Mouse (Mus musculus) urinary bladder, postnatal 4 days (tissue): ENCODE data around the gene Lrrc19.
A peak's percentile ranks its signal among the peaks of the same experiment; 100 is the strongest.
"Not testable (repeated sequence)": the region's sequence is repeated elsewhere in the genome, so short reads cannot be mapped to it uniquely, and the experiment has no call there.

Experiments used
- DNase-seq, 2 experiments: peaks; one replicate each; pipeline ENCODE4 v3.0.0; 2021 to 2022; ENCODE audit warnings: low spot score in 2 of 2

The Lrrc19 gene

DNA sequence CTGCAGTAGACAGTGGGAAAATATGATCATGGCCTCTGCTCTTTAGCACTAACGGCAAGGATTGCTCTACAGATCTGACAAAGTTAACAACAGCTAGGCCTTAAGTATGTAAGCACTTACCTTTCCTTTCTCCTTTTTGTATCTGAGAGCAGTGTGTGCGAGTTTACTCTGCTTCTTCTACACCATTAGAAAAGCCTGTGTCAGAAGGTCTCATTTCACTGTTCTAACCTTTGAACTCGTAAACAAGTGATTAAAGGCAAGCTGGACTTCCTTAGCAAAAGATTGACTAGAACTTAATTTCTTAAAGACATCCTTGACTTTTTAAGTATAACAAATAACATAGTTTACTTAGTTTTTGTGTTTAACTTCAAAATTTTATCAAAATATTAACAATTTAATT, at the start of gene Lrrc19:
TSS of gene Lrrc19 (minus strand) at position 225 of the 400 bp plus-strand sequence.
- DNase-seq: no peak

DNA sequence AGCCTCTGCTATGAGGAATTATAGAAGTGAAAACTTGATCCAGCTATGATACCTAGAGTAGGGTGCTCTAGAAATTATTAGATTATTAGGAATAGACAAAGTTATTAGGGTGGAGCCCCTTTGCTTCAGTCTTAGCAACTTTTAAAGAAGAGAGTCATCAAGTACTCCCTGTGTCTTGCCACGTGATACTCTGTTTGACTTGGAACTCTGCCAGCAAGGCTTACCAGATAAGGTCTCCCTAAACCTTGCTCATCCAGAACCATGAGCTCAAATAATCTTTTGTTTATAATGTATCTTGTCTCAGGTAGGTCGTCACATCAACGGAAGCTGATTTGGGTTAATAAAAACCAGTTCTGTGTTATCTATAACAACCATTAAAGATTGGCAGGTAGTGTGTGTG, 46.4 kb upstream of the Lrrc19 start:
- DNase-seq: no peak

DNA sequence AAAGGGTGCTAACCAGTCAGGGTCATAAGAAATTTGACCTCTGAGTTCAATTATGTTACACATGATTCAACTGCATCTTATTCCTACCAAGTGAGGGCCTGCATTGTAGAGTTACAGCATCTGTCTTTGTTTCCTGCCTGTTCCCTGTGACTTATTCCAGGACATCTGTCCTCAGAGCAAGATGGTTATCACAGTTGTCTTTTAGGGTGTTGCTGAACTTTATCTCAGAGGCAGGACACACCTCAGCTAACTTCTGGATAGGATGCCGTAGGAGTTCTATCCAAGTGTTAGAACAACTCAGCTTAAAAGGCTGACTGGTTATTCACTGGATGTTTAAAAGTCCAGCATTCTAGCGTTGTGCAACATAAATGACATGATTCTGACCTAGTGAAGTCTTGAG, 42.2 kb upstream of the Lrrc19 start:
- no peak for DNase-seq

DNA sequence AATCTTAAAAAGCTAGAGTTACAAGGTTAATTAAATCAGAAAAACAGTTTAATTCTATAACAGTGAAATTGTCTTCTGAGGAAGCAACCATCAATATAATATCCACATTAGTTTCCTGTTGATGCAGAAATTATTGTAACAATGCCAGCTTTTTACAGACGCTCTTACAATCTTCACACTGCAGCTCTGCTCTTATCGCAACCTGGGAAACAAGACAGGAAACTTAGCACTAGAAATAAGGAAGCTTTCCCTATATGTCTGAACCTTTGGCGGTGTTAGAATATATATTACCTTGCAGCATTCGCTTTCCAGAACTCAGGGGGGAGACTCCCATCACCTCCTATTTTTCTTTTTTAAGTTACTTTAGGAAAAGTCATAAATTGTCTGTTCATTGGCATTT, 41.1 kb upstream of the Lrrc19 start:
- no peak for DNase-seq

DNA sequence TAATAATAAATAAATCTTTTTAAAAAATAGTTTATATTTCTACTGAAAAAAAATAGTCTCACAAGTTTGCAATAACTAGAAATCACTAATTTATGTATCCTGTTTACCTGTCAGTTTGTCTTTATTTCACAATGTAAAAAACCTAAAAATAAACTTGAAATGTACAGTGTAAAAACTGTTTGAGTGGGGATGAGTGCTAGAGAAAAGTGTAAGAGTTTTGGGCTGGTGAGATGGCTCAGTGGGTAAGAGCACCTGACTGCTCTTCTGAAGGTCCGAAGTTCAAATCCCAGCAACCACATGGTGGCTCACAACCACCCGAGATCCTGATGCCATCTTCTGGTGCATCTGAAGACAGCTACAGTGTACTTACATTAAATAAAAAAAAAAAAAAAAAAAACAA, 39.9 kb upstream of the Lrrc19 start:
- not testable (repeated sequence) for DNase-seq

DNA sequence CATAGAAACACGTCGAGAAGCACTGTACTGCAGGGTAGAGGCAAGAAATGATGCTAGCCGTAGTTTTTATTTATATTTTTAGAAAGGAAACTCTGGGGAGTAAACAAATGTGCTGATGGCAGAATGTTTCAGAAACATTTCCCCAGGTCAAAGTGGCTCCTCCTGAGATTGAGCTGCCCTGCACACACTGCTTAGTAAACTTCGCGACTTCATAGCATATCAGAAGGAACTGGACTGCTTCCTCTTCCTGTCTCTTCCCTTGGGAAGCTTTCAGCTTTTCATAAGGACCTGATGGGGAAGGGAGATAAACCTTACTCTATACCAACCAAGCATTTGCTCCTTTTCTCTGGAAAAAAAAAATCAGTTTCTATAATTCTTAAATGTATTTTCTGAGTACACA, 33.4 kb upstream of the Lrrc19 start:
- no peak for DNase-seq

DNA sequence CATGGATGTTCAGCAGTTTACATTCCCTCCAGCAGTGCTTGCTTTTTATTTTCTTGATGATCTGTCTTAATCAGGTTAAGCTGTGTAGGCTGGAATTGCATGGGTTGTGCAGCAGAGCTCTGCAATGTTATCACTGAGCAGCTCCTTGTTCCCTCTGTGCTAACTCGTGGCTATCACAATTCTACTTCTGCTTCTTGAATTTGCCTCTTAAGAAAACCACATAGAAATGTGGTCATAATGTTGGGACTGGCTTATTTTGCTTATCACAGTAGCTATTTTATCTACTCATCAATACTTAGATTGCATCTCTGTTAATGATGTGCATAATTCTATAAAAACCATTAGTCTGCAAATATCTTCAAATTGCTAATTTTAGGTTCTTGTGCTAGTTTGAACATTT, 32.1 kb upstream of the Lrrc19 start:
- no peak for DNase-seq

DNA sequence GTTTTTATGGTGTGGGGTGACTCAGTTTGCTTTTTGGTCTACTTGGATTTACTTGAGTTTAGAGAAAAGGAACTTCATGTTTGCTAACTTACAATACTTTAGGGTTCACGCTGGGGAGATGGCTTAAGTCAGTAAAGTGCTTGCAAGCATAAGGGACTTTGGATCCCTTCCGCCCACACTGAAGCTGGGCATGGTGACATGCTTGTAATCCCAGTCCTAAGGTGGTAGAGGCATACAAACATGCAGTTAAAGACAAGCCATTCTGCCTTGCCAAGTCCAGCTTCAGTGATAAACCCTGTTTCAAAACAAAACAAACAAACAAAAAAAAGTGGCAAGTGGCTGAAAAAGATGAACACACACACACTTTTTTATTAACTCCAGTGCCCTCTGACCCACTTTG, 31.2 kb upstream of the Lrrc19 start:
- DNase-seq: no peak

DNA sequence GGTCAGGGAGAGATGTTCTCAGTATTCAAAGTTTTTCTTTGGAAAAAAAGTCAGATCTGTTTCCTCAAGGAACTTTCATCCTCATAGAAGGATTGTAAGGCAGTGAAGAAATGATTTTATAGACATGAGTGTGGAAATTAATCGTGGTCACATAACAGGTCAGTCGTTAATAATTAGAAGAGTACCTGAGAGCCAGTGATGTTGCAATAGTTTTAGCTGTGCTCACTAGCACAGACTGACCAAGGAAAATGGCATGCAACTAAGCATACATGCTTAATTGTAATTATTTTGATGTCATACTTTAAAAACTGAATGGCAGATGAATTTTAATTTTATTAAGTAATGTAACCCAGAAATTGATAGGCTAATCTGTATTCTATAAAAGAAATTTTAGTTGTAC, 30.7 kb upstream of the Lrrc19 start:
- DNase-seq: no peak

DNA sequence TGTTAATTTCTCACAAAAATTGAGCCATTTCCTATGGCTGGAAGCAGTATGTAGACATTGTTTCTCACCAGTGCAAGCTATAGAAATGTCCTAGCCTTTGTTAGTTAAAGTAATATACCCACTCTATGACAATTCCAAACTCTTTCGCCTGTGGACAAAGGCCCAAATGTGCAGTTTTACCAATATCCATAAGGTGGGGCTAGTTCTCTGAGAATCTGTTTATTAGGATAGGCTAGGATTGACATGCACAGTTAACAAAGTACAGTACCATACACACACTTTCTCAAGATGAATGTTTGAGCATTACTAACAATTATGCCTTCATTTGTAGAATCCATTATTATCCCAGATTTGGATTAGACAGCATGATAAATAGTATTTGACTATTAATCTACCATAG, 19.8 kb upstream of the Lrrc19 start:
- DNase-seq: no peak

DNA sequence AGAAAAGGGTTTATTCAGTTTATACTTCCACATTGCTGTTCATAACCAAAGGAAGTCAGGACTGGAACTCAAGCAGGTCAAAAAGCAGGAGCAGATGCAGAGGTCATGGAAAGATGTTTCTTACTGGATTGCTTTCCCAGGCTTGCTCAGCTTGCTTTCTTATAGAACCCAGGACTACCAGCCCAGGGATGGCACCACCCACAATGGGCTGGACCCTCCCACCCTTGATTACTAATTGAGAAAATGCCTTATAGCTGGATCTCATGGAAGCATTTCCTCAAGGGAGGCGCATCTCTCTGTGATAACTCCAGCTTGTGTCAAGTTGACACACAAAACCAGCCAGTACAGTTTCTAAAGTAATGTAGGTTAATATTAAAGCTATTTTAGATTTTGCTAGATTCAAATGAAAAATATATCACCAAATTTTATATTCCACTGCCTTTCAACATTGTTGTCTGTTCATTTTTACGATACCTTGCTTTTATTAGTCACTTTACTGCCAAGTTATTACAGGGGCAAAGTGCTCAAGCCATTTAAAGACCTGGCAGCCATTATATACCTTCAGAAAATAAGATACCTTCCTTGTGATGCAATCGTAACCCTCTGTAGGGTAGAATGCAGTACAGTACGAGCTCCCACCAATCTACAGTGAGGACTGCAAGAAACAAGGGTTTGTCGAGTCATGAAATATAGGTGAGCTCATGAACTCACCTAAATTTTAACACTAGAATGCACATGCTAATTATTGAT, 657 bp upstream of the Lrrc19 start:
- not testable (repeated sequence) for DNase-seq

DNA sequence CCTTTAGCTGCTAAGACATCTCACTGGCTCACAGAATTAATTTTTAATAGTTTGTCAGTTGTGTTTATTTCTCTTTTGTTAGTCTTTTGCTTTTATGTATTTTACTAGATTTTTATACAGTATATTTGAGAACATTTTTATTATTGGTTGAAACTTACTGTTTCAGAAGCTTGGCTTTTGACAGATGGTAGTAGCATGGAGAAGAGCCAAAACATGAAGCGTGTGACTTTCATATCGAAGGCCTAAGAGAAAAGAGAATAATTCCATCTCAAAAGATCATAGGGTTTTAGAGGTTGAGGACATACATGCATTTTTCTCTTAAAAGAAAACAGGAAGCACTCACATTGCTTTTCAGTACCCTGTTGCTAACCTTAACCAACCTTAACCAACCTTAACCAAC, 6.8 kb downstream of the Lrrc19 start:
- no peak for DNase-seq

DNA sequence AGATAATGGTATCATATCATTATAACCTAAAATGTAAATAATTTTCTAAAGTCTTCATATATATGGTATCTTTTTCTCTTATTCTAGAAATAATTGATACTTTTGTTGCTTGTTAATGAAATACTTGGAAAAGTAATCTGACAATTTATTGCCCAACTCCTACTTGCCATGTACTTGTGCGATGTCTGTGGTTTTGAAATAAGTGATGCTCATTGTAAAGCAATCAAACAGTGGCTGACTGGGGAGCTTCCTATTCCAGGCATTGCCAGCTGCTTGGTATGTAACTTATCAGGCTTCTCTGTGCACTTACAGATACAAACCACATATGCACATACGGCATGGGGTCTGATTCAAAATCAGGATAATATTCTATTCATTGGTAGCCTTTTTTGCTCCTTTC, 29.9 kb downstream of the Lrrc19 start:
- no peak for DNase-seq

DNA sequence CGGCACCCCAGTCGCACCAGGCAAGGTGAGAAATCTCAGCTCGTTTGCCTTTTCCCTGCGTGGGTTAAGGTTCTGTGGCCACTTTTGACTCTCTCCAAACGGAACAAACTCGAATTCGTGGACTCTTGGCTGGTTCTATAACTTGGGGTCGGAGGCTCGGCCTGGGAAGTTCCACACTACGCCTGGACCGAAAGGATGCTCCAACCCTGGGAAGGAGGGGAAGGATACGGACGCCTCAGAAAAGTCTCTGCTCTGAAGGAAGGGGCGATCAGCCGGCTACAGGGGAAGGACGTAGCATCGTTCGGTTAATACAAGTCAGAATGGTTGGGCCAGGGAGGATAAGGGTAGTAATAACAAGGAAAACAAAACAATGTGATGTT, 35.3 kb downstream of the Lrrc19 start:
- no peak for DNase-seq

DNA sequence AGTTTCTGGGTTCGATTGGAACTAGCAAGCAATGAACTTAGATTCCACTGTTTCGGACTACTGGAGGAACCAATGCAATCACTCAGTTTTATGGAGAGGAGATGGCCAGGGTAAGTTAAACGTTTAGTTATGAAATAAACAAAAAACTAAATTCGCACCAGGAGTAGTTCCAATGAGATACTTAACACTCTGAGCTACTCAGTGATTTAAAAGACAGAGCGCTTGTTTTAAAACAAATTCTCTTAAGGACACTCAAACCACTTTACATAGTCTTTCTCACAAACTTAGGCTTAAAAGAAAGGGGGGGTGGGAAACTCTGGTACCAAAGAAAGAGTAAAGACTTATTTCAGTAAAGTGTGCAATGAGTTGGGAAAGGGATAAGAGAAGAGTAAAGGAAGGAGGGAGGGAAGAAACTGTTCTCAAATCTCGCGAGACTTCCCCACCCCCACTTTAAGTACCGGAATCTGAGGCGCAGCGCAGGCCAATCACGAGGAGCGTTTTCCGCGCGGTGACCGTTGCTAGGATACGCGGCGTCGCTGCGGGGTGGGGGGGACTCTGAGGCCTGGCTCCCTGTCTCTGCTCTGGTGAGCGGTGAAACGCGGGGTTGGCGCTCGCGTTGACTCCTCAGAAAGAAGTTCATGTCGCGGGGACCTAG, 35.8 kb downstream of the Lrrc19 start, which contains the start of gene Ift74:
TSS of gene Ift74 (plus strand) at position 520 of the 655 bp plus-strand sequence.
- peak; percentile 89 to 96 for DNase-seq

DNA sequence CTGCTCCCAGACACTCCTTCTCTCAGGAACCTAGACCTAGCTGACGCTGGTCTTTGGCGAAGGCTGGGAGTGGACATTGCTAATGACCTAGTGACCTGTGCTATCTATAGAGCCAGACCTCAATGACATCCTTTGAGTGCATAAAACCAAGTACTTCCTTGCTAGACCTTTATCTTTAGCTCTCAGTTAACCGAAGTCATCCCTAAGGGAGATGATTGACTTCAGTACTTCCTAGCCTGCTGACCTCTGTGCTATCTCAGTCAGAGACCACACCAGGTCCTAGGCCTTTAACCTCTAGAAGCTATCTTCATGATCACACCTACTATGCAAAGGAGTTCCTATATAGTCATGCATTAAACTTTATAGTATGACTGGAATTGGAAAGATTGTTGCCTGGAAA, 39.6 kb downstream of the Lrrc19 start:
- DNase-seq: no peak

DNA sequence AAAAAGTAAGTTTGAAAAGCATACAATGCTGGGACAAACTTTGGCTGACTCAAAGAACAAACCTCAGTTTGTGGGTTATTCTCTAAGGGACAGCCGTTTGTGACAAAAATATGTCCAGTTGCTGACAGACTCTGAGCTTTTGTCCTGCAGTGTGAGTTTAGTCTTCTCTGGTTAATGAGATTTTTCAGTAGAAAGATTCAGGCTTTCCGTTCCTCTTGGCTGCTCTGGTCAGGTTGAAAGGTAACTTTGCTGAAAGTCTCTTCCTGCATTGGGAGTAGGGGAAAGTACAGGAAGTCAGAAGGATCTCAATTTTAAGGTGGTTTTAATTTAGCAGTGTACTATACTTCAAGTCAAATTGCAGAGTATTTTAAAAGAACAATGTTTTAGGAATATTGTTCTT, 44.4 kb downstream of the Lrrc19 start:
- DNase-seq: no peak

DNA sequence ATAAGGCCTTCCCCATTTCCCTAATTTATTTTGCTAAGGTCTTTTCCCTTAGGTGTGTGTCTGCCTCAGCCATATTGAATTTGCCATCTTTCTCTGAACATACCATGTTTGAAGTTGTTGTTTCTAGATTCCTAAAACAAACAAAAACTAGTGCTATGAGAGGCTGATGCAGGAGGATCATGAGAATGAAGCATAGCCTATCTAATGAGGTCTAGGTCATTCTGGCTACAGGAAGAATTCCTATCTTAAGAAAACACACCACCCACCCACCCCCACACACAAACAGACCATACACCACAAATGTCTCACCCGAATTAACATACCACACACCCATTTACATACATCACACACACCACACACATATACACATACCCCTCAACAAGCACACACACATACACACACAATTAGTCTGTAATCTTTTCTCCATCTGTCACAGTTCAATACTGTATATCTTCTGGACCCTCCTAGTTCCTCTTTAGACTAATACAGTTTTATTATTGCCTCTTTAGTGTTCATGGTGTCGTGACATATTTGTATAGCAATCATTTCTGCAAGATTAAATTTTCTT, 45.4 kb downstream of the Lrrc19 start:
- no peak for DNase-seq

DNA sequence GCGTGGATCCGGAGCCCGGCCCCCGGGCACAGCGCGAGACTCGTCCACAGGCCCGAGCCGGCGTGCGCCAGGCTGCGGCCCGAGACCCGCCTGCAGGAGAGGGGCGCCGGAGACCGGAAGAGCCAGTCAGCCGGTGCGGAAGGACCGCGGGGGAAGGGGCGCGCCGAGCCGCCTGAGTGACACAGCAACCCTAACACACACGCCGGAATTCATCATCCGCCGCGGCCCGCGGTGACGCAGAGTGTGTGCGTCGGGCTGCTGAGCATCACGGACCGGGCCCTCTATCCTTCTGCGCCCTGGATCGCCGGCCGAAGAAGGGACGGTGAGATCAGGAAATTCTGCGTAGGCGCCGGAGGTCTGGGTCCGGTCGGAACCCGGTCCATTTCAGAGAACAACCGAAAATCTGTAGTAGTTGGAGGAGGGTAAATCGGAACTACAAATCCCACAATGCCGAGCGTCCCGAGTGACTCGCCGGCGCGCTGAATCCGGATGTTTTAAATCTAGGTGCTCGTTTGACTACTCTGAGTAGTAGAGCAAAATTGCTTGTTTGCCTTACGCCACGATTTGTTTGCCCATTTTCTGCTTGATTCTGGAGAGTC, 46.8 kb downstream of the Lrrc19 start, which contains the start of gene Plaa:
TSS of gene Plaa (minus strand) at position 214 of the 599 bp plus-strand sequence.
- peak; percentile 86 to 88 for DNase-seq

DNA sequence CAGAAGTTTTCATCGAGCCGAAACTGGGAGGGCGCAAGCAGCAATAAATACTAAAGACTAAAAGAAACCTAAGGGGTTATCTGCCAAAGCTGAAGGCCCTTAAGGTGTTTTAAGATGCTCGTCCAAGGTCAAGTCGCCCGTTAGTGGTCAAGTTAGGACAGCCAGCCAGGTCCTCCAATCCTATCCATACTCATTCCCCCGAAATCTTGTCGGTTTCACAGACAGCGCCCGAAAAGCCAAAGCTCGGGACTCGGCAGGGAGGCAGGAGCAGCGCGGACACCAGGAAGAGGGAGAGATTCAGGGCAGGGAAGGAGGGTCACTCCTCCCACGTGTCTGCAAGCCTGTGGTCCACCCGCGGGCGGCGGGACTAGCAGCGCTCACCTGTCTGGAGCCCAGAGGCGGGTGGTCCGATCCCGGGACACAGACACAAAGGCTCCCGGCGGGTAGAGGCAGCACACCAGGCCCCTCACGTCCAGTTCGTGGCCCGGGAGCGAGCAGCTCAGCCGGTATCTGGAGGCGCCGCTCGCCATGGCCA, 47.4 kb downstream of the Lrrc19 start:
- peak in 1 of 2 experiments; percentile 59 for DNase-seq

DNA sequence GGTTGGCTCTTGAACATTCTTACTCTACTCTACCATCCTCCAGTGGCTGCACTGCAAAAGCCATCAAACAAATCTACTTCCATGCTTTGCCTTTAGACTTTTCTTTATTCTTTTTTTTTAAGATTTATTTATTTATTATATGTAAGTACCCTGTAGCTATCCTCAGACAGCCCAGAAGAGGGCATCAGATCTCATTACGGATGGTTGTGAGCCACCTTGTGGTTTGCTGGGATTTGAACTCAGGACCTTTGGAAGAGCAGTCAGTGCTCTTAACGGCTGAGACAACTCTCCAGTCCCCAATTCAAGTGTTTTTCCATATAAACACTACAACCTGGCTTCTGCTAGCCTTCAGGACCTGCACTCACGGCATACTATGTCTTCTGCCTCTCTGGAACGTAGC, 48.5 kb downstream of the Lrrc19 start:
- no peak for DNase-seq

DNA sequence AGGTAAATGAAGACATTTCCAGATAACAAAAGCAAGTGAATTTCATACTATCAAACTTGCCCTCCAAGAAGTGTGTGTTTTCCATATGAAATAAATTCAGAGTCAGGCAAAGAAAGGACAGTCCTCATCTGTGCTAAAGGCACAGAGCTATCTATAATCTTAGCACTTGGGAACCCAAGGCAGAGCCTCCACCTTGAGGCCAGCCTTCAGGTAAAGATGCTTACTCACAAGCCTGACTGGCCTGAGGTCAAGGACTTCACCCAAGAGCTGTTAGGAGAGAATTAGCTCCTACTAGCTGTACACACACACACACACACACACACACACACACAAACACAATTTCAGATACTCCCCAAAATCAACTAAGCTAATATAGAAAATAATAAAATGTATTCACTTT, 57.2 kb downstream of the Lrrc19 start:
- DNase-seq: no peak
